Mouse (Mus musculus): ENCODE data around the gene Snx29. TPM values are rescaled to one million over a fixed set of nuclear protein-coding genes. Genes with fewer than 3 reads are reported as not detected.

Snx29 gene
- total RNA-seq, 1 experiment = 9.6 TPM

DNA sequence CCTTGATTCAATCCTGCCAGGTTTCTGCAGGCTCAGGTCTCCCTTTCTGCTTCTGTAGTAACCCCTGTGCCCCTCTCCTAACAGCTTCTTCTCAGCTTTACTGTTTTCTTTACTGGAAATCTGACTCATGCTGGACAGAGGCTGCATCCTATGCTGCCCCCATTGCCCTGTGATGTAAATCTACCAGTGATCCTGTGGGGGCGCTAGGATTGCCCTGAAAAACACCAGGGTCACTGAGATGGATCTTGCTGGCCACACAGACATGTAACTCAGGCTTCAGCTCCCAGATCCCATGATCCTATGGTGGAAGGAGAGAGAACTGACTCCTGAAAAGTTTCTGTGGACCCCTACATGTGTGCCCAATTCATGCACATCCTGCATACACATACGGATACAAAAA is 73.9 kb downstream of the Snx29 start:
- Histone ChIP-seq H3K9me3 (ENCODE audit: control insufficient read depth, insufficient read depth, low read depth, low read length) (no peaks in the 10 kb centered on the region), H3K4me1 (ENCODE audit: control insufficient read depth in 2 of 2, insufficient read depth in 2 of 2, low read length in 2 of 2, poor library complexity in 1 of 2) (no peaks in the 10 kb centered on the region), H3K36me3 (ENCODE audit: control insufficient read depth, insufficient read depth, low read length, poor library complexity, severe bottlenecking) (no peaks in the 10 kb centered on the region; the same call in 1 of the 2 replicates), H3K9ac (ENCODE audit: insufficient read depth, low read depth, low read length, poor library complexity, severe bottlenecking) (no peak overlapping the region), H3K4me3 (ENCODE audit: insufficient read depth in 1 of 2, low read depth in 1 of 2, low read length in 2 of 2, poor library complexity in 1 of 2, severe bottlenecking in 1 of 2) (no peak overlapping the region), H3K27ac (ENCODE audit: insufficient read depth, low read depth, low read length, poor library complexity, severe bottlenecking) (no peak overlapping the region)
- DNase-seq (ENCODE audit: low read depth, low spot score) = no peak
- TF ChIP-seq MAFK (IDR thresholded peaks at IDR 0.05; ENCODE audit: insufficient read depth, low read depth, low read length) (no peak), ZC3H11A (IDR thresholded peaks at IDR 0.05; ENCODE audit: borderline replicate concordance, low read depth, low read length) (no peak), ZNF384 (IDR thresholded peaks at IDR 0.05; ENCODE audit: low read depth, low read length) (no peak), CHD2 (IDR thresholded peaks at IDR 0.05; ENCODE audit: low read depth, low read length) (no peak), HCFC1 (IDR thresholded peaks at IDR 0.05; ENCODE audit: borderline replicate concordance, insufficient read depth, low read length) (no peak)
- in situ Hi-C loops (cut with MboI; ENCODE audit: low sequenced_read_pairs in 2 of 2, unreplicated experiment in 2 of 2) = no loop called here

DNA sequence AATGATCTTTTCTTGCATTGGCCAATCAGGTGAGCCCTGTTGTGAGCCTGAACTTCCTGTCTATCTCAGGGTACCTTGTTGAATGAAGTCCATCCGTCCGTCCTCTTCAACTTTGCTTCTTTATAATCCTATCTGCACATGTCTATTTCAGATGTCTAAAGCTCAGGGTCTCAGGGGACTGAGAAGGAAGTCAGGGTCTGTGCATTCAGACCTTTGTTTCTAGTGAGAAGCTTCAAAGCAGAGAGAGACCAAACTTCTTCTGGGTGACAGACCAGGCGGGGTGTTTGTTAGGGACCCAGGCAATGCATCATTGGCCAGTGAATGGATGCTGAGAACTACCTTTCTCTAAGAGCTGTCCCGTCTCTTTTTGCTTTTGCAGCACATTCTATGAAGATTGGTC is 76.7 kb downstream of the Snx29 start:
- Histone ChIP-seq H3K9me3 (ENCODE audit: control insufficient read depth, insufficient read depth, low read depth, low read length) (no peaks in the 10 kb centered on the region), H3K4me1 (ENCODE audit: control insufficient read depth in 2 of 2, insufficient read depth in 2 of 2, low read length in 2 of 2, poor library complexity in 1 of 2) (no peaks in the 10 kb centered on the region), H3K9ac (ENCODE audit: insufficient read depth, low read depth, low read length, poor library complexity, severe bottlenecking) (no peak overlapping the region), H3K27ac (ENCODE audit: insufficient read depth, low read depth, low read length, poor library complexity, severe bottlenecking) (no peak overlapping the region), H3K4me3 (ENCODE audit: insufficient read depth in 1 of 2, low read depth in 1 of 2, low read length in 2 of 2, poor library complexity in 1 of 2, severe bottlenecking in 1 of 2) (no peak overlapping the region), H3K36me3 (ENCODE audit: control insufficient read depth, insufficient read depth, low read length, poor library complexity, severe bottlenecking) (peaks cover 6% of the 10 kb centered on the region; the same call in 1 of the 2 replicates)
- no peak for DNase-seq (ENCODE audit: low read depth, low spot score)
- no peak for TF ChIP-seq HCFC1 (IDR thresholded peaks at IDR 0.05; ENCODE audit: borderline replicate concordance, insufficient read depth, low read length)
- TF ChIP-seq ZC3H11A (IDR thresholded peaks at IDR 0.05; ENCODE audit: borderline replicate concordance, low read depth, low read length) = no peak
- TF ChIP-seq CHD2 (IDR thresholded peaks at IDR 0.05; ENCODE audit: low read depth, low read length) = no peak
- no peak for TF ChIP-seq ZNF384 (IDR thresholded peaks at IDR 0.05; ENCODE audit: low read depth, low read length)
- no peak for TF ChIP-seq MAFK (IDR thresholded peaks at IDR 0.05; ENCODE audit: insufficient read depth, low read depth, low read length)
- in situ Hi-C loops (cut with MboI; ENCODE audit: low sequenced_read_pairs in 2 of 2, unreplicated experiment in 2 of 2) = no loop called here

DNA sequence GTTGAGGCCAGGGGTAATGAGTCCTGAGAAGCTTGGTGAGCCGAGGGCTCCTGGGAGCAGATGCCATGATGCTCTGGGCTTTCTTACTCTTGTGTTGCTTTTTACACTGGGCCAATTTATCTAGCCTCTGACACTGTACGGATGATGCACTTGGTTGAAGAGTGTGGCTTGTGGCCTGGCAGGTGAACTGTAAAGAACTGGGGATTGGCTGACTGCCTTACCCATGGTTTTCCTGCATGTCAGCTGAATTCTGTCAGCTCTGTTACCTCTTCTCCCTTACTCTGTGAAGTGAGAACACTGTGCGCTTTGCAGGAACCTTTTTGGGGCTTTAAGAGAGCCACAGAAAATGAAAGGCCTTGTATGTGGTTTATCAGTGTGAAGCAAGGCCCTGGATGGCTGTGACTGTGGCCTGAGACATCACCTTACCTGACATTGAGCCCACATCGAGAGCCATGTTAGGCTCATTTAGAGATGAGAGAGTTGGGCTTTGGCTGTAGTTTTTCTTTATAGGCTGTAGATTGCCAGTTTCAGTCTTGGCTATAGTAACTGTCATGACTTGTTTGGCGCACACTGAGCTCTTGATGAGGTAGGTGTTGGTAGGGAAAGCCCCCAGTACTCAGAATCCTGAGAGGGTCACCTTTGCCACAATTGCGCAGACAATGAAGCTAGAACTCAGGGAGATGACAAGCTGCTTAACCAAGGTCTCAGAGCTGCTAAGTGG is 77.3 kb downstream of the Snx29 start:
- Histone ChIP-seq H3K4me3 (ENCODE audit: insufficient read depth in 1 of 2, low read depth in 1 of 2, low read length in 2 of 2, poor library complexity in 1 of 2, severe bottlenecking in 1 of 2) (no peak overlapping the region), H3K36me3 (ENCODE audit: control insufficient read depth, insufficient read depth, low read length, poor library complexity, severe bottlenecking) (peaks cover 6% of the 10 kb centered on the region; the same call in 1 of the 2 replicates), H3K27ac (ENCODE audit: insufficient read depth, low read depth, low read length, poor library complexity, severe bottlenecking) (no peak overlapping the region), H3K9me3 (ENCODE audit: control insufficient read depth, insufficient read depth, low read depth, low read length) (no peaks in the 10 kb centered on the region), H3K4me1 (ENCODE audit: control insufficient read depth in 2 of 2, insufficient read depth in 2 of 2, low read length in 2 of 2, poor library complexity in 1 of 2) (no peaks in the 10 kb centered on the region), H3K9ac (ENCODE audit: insufficient read depth, low read depth, low read length, poor library complexity, severe bottlenecking) (no peak overlapping the region)
- DNase-seq (ENCODE audit: low read depth, low spot score) = no peak
- TF ChIP-seq CHD2 (IDR thresholded peaks at IDR 0.05; ENCODE audit: low read depth, low read length) = no peak
- no peak for TF ChIP-seq MAFK (IDR thresholded peaks at IDR 0.05; ENCODE audit: insufficient read depth, low read depth, low read length)
- TF ChIP-seq ZC3H11A (IDR thresholded peaks at IDR 0.05; ENCODE audit: borderline replicate concordance, low read depth, low read length) = no peak
- TF ChIP-seq ZNF384 (IDR thresholded peaks at IDR 0.05; ENCODE audit: low read depth, low read length) = no peak
- TF ChIP-seq HCFC1 (IDR thresholded peaks at IDR 0.05; ENCODE audit: borderline replicate concordance, insufficient read depth, low read length) = no peak
- in situ Hi-C loops (cut with MboI; ENCODE audit: low sequenced_read_pairs in 2 of 2, unreplicated experiment in 2 of 2) = no loop called here

DNA sequence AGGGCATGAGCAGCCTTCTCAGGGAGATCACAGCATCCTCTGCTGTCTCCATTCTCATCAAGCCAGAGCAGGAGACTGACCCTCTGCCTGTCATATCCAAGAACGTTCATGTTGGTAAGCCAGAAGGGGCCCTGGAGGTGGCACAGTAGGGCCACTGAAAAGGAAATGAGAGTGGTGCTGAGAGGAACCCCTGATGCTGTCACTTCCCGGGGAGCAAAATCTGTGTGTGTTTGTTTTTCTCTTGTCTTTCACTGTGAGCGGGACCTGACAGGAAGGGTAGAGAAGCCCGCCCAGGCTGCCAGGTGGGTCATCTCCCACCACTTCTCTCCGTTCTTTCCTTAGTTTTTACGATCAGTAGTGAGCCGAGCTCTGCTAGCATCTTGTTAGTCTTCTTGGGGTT is 78.2 kb downstream of the Snx29 start:
- H3K4me1 ChIP-seq (ENCODE audit: control insufficient read depth in 2 of 2, insufficient read depth in 2 of 2, low read length in 2 of 2, poor library complexity in 1 of 2) = peaks cover 0 to under 1% of the 10 kb centered on the region in 2 experiments; a peak in 1 of 4 replicates
- in situ Hi-C loops (cut with MboI; ENCODE audit: low sequenced_read_pairs in 2 of 2, unreplicated experiment in 2 of 2) = no loop called here
- DNase-seq (ENCODE audit: low read depth, low spot score) = no peak
- no peaks in the 10 kb centered on the region for H3K9me3 ChIP-seq (ENCODE audit: control insufficient read depth, insufficient read depth, low read depth, low read length)
- TF ChIP-seq ZC3H11A (IDR thresholded peaks at IDR 0.05; ENCODE audit: borderline replicate concordance, low read depth, low read length) = no peak
- TF ChIP-seq ZNF384 (IDR thresholded peaks at IDR 0.05; ENCODE audit: low read depth, low read length) = no peak
- no peak for TF ChIP-seq HCFC1 (IDR thresholded peaks at IDR 0.05; ENCODE audit: borderline replicate concordance, insufficient read depth, low read length)
- no peak for TF ChIP-seq CHD2 (IDR thresholded peaks at IDR 0.05; ENCODE audit: low read depth, low read length)
- TF ChIP-seq MAFK (IDR thresholded peaks at IDR 0.05; ENCODE audit: insufficient read depth, low read depth, low read length) = no peak
- peaks cover 6% of the 10 kb centered on the region; the same call in 1 of the 2 replicates for H3K36me3 ChIP-seq (ENCODE audit: control insufficient read depth, insufficient read depth, low read length, poor library complexity, severe bottlenecking)
- no peak overlapping the region for H3K27ac ChIP-seq (ENCODE audit: insufficient read depth, low read depth, low read length, poor library complexity, severe bottlenecking)
- no peak overlapping the region for H3K9ac ChIP-seq (ENCODE audit: insufficient read depth, low read depth, low read length, poor library complexity, severe bottlenecking)
- no peak overlapping the region for H3K4me3 ChIP-seq (ENCODE audit: insufficient read depth in 1 of 2, low read depth in 1 of 2, low read length in 2 of 2, poor library complexity in 1 of 2, severe bottlenecking in 1 of 2)
